Mouse (Mus musculus) hindbrain, embryonic 15.5 days (tissue): ENCODE data around the gene Grm1. TPM values are rescaled to one million over a fixed set of nuclear protein-coding genes. Genes with fewer than 3 reads are reported as not detected.
A peak's percentile ranks its signal among the peaks of the same experiment; 100 is the strongest.

Experiments used
- ATAC-seq: fragments of 200-750 bp; cut with Nextera tagmentation; 2 replicates; pipeline ENCODE4 v1.8.0; 2017; ENCODE audit warnings: low read depth, moderate number of reproducible peaks, moderate TSS enrichment; ENCODE audit not compliant: low FRiP score
- H3K27ac ChIP-seq: fragments of 300-500 bp; sonication (generic); replicated peaks from 2 replicates; pipeline ENCODE4 v1.5.1; 2015; ENCODE audit warnings: mild to moderate bottlenecking, inconsistent platforms
- H3K27me3 ChIP-seq: fragments of 300-500 bp; sonication (generic); 2 replicates; pipeline ENCODE4 v1.6.1; 2015; ENCODE audit warnings: control low read depth, inconsistent platforms
- H3K36me3 ChIP-seq: fragments of 300-500 bp; sonication (generic); 2 replicates; pipeline ENCODE4 v1.6.1; 2015; ENCODE audit warnings: control low read depth, inconsistent platforms
- H3K4me1 ChIP-seq: fragments of 300-500 bp; sonication (generic); replicated peaks from 2 replicates; pipeline ENCODE4 v1.6.1; 2015; ENCODE audit warnings: control low read depth, inconsistent platforms
- H3K4me2 ChIP-seq: fragments of 300-500 bp; sonication (generic); 2 replicates; pipeline ENCODE4 v1.6.1; 2015; ENCODE audit warnings: moderate library complexity, mild to moderate bottlenecking, inconsistent platforms
- H3K4me3 ChIP-seq: fragments of 300-500 bp; sonication (generic); 2 replicates; pipeline ENCODE4 v1.5.1; 2015; ENCODE audit warnings: mild to moderate bottlenecking, inconsistent platforms
- H3K9ac ChIP-seq: fragments of 300-500 bp; sonication (generic); 2 replicates; pipeline ENCODE4 v1.6.1; 2015; ENCODE audit warnings: inconsistent platforms
- H3K9me3 ChIP-seq: fragments of 300-500 bp; sonication (generic); 2 replicates; pipeline ENCODE4 v1.6.1; 2016; ENCODE audit warnings: control low read depth, inconsistent platforms
- WGBS: fragments of 180-500 bp; shearing (Covaris S2); methylation state at CpG from one replicate; pipeline ENCODE4 v1.1.7; 2015; 5-methylcytosine and 5-hydroxymethylcytosine counted together
- polyA plus RNA-seq: library from polyadenylated mRNA; unstranded; fragments of >200 nt; fragmentation: Nextera tagmentation; extraction: Ambion mirVana; gene quantifications from 2 replicates; pipeline ENCODE4 v1.2.1, GENCODE M21; 2015

Gene Grm1
- polyA plus RNA-seq, 1 experiment from 2014 or later: 10.7 TPM

DNA sequence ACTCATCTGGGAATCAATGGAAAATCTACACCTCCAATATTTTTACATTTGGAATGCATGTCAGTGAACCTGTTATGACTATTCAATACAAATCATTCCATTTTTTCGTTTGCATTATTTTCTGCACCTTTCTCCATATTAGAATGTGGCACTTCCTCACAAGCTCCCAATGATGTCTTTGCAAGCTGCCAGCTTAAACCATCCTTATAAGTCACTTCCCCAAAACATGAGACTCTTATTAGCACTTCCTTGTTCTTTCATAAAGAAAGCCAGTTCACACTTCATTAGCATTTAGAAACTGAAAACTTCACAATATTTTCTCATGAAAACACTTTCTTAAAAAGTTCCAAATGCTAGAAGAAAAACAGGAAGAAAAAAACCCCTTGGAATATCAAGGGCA is 338.1 kb downstream of the Grm1 start:
- no peaks in the 10 kb centered on the region for H3K27me3 ChIP-seq
- no peaks in the 10 kb centered on the region for H3K9me3 ChIP-seq
- no peak overlapping the region for H3K27ac ChIP-seq
- no peak for ATAC-seq
- H3K4me1 ChIP-seq: no peaks in the 10 kb centered on the region
- no peaks in the 10 kb centered on the region for H3K36me3 ChIP-seq
- WGBS: 64% methylated on average over 1 of the region's 1 CpGs
- no peak overlapping the region for H3K4me3 ChIP-seq
- H3K9ac ChIP-seq: no peak overlapping the region
- H3K4me2 ChIP-seq: no peak overlapping the region

DNA sequence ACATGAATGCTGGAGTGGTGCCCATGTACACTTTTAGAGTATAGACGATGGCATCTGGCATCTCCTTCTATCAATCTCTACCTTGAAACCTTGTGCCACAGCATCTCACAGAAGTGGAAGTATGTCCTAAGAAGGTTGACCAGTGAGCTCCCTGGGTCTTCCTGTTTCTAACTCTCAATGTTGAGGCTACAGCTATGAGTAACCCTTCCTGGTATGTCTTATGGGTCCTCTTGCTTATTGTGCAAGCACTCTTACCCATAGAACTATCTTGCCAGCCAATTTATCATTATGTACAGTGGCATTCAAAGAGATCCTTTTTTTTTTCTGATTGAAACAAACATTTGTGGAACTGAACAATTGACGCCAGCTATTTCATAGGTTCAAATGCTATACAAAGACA is 340.0 kb downstream of the Grm1 start:
- no peaks in the 10 kb centered on the region for H3K36me3 ChIP-seq
- no peak overlapping the region for H3K4me3 ChIP-seq
- H3K27ac ChIP-seq: no peak overlapping the region
- ATAC-seq: no peak
- no peaks in the 10 kb centered on the region for H3K4me1 ChIP-seq
- H3K4me2 ChIP-seq: no peak overlapping the region
- no peaks in the 10 kb centered on the region for H3K27me3 ChIP-seq
- H3K9ac ChIP-seq: no peak overlapping the region
- H3K9me3 ChIP-seq: no peaks in the 10 kb centered on the region
- 93% methylated on average over 2 of the region's 2 CpGs for WGBS

GRCm38 (mm10) chr10:10741314-10741713 is 340.8 kb downstream of the Grm1 start:
- Histone ChIP-seq H3K4me3 (no peak overlapping the region), H3K27ac (no peak overlapping the region), H3K27me3 (no peaks in the 10 kb centered on the region), H3K4me1 (no peaks in the 10 kb centered on the region), H3K9ac (no peak overlapping the region), H3K36me3 (no peaks in the 10 kb centered on the region), H3K9me3 (no peaks in the 10 kb centered on the region), H3K4me2 (no peak overlapping the region)
- no peak for ATAC-seq
- WGBS: 98% methylated on average over 5 of the region's 5 CpGs

- whole genome bisulfite sequencing: 69% methylated on average over 3 of the region's 3 CpGs
- H3K27me3 ChIP-seq: no peaks in the 10 kb centered on the region
These were observed 341.4 kb downstream of the Grm1 start for GRCm38 (mm10) chr10:10740729-10741128.

DNA sequence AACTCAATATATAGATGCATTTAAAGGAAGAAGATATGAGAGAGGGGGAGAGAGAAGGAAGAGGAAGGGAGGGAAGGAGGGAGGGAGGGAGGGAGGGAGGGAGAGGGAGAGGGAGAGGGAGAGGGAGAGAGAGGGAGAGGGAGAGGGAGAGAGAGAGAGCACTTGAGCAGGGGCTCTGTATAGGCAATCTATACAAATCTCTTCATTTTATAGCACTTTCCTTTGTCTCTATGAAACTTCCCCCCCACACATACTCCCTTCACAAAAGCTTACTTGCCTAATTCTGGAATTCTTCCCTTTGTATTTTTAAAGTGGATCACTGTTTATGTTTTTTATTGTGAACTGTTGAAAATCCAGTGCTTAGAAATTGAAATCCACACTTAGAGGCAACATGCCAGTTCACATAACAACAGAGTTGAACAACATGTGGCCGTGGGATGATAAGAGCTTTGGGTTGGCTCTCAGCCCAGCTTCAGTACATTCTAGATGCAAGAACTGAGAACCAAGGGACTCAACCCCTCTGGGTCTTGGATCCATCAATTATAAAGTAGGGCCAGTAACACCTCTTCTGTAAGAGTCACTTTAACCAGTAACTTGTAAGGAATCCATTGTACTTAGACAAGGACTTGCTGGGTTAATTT is 345.0 kb downstream of the Grm1 start:
- WGBS: 45% methylated on average over 1 of the region's 1 CpGs
- Histone ChIP-seq H3K4me2 (no peak overlapping the region), H3K27me3 (no peaks in the 10 kb centered on the region), H3K9me3 (no peaks in the 10 kb centered on the region), H3K9ac (no peak overlapping the region), H3K4me1 (no peaks in the 10 kb centered on the region), H3K36me3 (no peaks in the 10 kb centered on the region), H3K4me3 (no peak overlapping the region), H3K27ac (no peak overlapping the region)
- ATAC-seq: no peak

More at GRCm38 (mm10) chr10:10740729-10741128, 341.4 kb downstream of the Grm1 start:
- Histone ChIP-seq H3K36me3 (no peaks in the 10 kb centered on the region), H3K4me2 (no peak overlapping the region), H3K9ac (no peak overlapping the region), H3K9me3 (no peaks in the 10 kb centered on the region), H3K4me3 (no peak overlapping the region), H3K4me1 (no peaks in the 10 kb centered on the region), H3K27ac (no peak overlapping the region)
- no peak for ATAC-seq

DNA sequence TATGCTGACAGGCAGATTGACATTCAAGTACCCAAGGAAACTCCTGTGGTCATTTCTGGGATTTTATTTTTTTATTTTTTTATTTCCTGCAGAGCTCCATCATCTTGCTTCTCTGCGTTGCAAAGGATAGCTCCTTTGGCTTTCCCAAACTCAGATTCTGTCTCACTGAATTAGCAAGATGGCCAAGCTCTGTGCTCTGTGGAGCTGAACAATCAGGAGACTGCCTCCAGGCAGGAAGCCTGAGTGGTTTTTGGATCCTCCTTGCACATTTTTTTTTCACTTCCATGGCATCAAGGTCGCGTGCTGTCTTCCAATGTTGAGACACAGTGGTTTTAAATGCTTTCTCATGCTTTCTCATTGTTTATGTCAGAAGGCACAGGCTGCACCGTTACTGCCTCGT is 347.6 kb downstream of the Grm1 start:
- no peak for ATAC-seq
- 55% methylated on average over 5 of the region's 5 CpGs for WGBS
- Histone ChIP-seq H3K4me3 (no peak overlapping the region), H3K9me3 (no peaks in the 10 kb centered on the region), H3K4me1 (no peaks in the 10 kb centered on the region), H3K4me2 (no peak overlapping the region), H3K27ac (no peak overlapping the region), H3K27me3 (no peaks in the 10 kb centered on the region), H3K9ac (no peak overlapping the region), H3K36me3 (no peaks in the 10 kb centered on the region)

DNA sequence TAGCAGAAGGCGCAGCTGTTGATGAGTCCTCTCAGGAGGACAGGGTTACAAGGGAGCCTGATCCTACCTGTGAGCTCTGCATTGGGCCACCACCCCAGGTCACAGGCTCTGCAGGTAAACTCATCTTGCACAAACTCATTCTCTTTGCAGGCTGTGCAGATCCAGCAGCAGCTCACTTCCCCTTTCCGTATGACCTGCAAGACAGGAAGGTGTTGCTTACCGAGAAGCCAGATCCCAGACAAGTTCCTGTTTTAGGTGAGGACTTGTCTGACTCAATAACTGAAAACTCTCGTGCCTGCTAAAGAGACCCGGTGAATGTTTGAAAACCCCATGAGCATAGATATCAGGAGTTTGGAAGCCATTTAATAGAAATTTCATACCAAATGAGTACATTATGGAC is 349.1 kb downstream of the Grm1 start:
- WGBS: 90% methylated on average over 5 of the region's 5 CpGs

DNA sequence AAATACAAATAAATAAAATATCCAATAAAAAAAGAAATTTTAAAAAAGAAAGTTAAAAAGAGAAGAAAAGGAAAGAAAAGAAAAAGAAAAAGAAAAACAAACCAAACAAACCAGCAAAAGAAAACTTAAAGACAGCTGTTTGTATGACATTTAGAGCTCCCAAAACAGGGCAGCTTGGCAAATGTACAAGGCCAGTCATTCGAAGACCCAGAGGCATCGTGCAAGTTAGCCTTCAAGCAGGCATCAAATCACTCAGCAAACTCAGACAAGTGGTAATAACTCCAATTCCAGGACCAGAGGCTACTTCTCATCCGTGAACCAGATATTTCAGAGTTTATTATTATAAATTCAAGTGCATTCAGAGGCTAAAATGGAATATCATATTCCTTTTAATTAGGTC is 355.7 kb downstream of the Grm1 start:
- H3K36me3 ChIP-seq: no peaks in the 10 kb centered on the region
- no peaks in the 10 kb centered on the region for H3K9me3 ChIP-seq
- H3K27ac ChIP-seq: no peak overlapping the region
- 85% methylated on average over 3 of the region's 3 CpGs for WGBS
- H3K4me2 ChIP-seq: no peak overlapping the region
- H3K4me1 ChIP-seq: no peaks in the 10 kb centered on the region
- no peak overlapping the region for H3K4me3 ChIP-seq
- no peak for ATAC-seq
- no peaks in the 10 kb centered on the region for H3K27me3 ChIP-seq
- no peak overlapping the region for H3K9ac ChIP-seq

More for the DNA sequence above, 349.1 kb downstream of the Grm1 start:
- H3K4me1 ChIP-seq: no peaks in the 10 kb centered on the region
- ATAC-seq: no peak
- no peaks in the 10 kb centered on the region for H3K9me3 ChIP-seq
- H3K4me2 ChIP-seq: no peak overlapping the region
- no peak overlapping the region for H3K9ac ChIP-seq
- no peaks in the 10 kb centered on the region for H3K36me3 ChIP-seq
- H3K4me3 ChIP-seq: no peak overlapping the region
- H3K27me3 ChIP-seq: no peaks in the 10 kb centered on the region
- no peak overlapping the region for H3K27ac ChIP-seq

DNA sequence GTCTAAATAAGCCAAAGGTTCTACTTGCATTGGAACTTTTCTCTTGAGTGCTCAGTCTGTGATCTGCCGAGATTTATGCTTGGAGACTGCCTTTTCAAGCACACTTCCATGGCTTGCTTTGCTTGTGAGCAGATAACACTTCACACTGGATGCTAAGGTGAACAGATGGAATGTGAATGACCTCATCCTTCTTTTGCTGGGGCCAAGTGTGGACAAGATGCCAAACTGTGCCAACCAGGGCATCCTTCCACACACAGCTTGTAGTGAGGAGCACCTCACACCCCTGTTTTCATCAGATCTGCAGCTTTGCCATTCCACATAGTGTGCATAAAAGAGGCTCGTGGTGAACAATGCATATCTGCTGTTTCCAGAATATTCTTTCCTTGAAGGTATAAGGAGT is 371.3 kb downstream of the Grm1 start:
- WGBS: 75% methylated on average over 2 of the region's 2 CpGs
- Histone ChIP-seq H3K27ac (no peak overlapping the region), H3K9ac (no peak overlapping the region), H3K4me1 (no peaks in the 10 kb centered on the region), H3K27me3 (no peaks in the 10 kb centered on the region), H3K9me3 (no peaks in the 10 kb centered on the region), H3K36me3 (no peaks in the 10 kb centered on the region), H3K4me3 (no peak overlapping the region), H3K4me2 (no peak overlapping the region)
- 0 out of 2 replicates have a peak, but pooled peaks have one; percentile 19 for ATAC-seq

DNA sequence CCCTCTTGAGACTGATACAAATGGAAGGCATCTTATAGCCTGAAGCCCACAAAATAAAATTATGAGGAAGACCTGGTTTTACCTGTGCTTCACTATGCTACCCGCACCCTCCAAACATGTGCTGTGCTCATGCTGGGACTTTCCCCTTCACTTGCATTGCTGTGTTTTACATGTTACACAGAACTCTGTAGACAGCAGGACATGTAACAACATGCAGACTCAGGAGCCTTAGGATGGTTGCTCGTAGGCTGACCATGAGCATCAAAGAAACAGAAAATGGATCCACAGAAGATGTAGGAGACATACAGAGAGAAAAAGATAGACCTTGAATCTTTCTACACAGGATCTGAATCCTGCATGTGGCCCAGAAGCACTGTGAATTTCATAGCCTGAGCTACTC is 371.8 kb downstream of the Grm1 start:
- no peak for ATAC-seq
- WGBS: 91% methylated on average over 2 of the region's 2 CpGs
- Histone ChIP-seq H3K27me3 (no peaks in the 10 kb centered on the region), H3K4me1 (no peaks in the 10 kb centered on the region), H3K9ac (no peak overlapping the region), H3K36me3 (no peaks in the 10 kb centered on the region), H3K27ac (no peak overlapping the region), H3K9me3 (no peaks in the 10 kb centered on the region), H3K4me2 (no peak overlapping the region), H3K4me3 (no peak overlapping the region)

GRCm38 (mm10) chr10:10708031-10708430 is 374.1 kb downstream of the Grm1 start:
- H3K4me3 ChIP-seq: no peak overlapping the region
- no peak overlapping the region for H3K27ac ChIP-seq
- H3K9me3 ChIP-seq: no peaks in the 10 kb centered on the region
- H3K4me2 ChIP-seq: no peak overlapping the region
- H3K36me3 ChIP-seq: no peaks in the 10 kb centered on the region
- H3K27me3 ChIP-seq: no peaks in the 10 kb centered on the region
- no peak overlapping the region for H3K9ac ChIP-seq
- no peaks in the 10 kb centered on the region for H3K4me1 ChIP-seq
- no peak for ATAC-seq
- 90% methylated on average over 1 of the region's 1 CpGs for WGBS

- Histone ChIP-seq H3K4me3 (no peak overlapping the region), H3K9me3 (no peaks in the 10 kb centered on the region), H3K4me1 (no peaks in the 10 kb centered on the region), H3K27ac (no peak overlapping the region), H3K36me3 (no peaks in the 10 kb centered on the region), H3K9ac (no peak overlapping the region), H3K27me3 (no peaks in the 10 kb centered on the region), H3K4me2 (no peak overlapping the region)
- WGBS: 89% methylated on average over 1 of the region's 1 CpGs
- ATAC-seq: no peak
These were observed 380.8 kb downstream of the Grm1 start for GRCm38 (mm10) chr10:10701326-10701725.

DNA sequence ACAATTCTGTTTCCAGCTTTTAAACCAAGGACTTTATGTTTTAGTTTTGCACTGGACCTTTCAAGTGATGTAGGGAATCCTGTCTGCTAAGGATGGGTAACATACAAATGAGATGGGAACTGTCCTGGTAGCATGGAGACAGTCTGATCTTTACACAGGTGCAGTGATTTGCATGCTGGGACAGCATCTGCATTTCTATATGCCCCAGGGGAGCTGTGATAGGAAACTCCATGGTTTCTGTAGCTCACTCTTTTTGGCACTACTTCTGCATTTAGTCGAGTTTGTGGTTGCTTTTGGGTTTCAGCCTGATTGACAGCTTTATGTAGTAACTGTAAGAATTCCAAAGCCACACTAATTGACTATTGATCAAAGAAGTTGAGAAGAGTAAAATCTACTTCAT is 381.3 kb downstream of the Grm1 start:
- no peak overlapping the region for H3K4me2 ChIP-seq
- ATAC-seq: no peak
- no peak overlapping the region for H3K27ac ChIP-seq
- no peak overlapping the region for H3K9ac ChIP-seq
- no peaks in the 10 kb centered on the region for H3K27me3 ChIP-seq
- 61% methylated on average over 1 of the region's 1 CpGs for WGBS
- H3K4me1 ChIP-seq: no peaks in the 10 kb centered on the region
- no peaks in the 10 kb centered on the region for H3K9me3 ChIP-seq
- H3K36me3 ChIP-seq: no peaks in the 10 kb centered on the region
- no peak overlapping the region for H3K4me3 ChIP-seq
